Mouse (Mus musculus) heart, embryonic 16.5 days (tissue): ENCODE results near the gene Wdr89. TPM values are rescaled to one million over a fixed set of nuclear protein-coding genes. Genes with fewer than 3 reads are reported as not detected.

Source experiments
- ATAC-seq: fragments of 200-750 bp; cut with Nextera tagmentation; replicated peaks from 2 replicates; pipeline ENCODE4 v1.8.0; 2017; ENCODE audit warnings: moderate number of reproducible peaks; ENCODE audit not compliant: insufficient read depth, low FRiP score; ENCODE audit errors: extremely low read depth
- H3K27ac ChIP-seq: fragments of 300-500 bp; sonication (generic); 2 replicates; pipeline ENCODE4 v1.5.1; 2014; ENCODE audit warnings: mild to moderate bottlenecking, low read length, control low read depth, moderate library complexity
- H3K27me3 ChIP-seq: fragments of 300-500 bp; sonication (generic); 2 replicates; pipeline ENCODE4 v1.6.1; 2014; ENCODE audit warnings: low read length, mixed read lengths; ENCODE audit not compliant: control insufficient read depth, insufficient read depth
- H3K36me3 ChIP-seq: fragments of 300-500 bp; sonication (generic); 2 replicates; pipeline ENCODE4 v1.6.1; 2014; ENCODE audit not compliant: control insufficient read depth, insufficient read depth
- H3K4me1 ChIP-seq: fragments of 300-500 bp; sonication (generic); 2 replicates; pipeline ENCODE4 v1.6.1; 2014; ENCODE audit warnings: low read length, mixed read lengths; ENCODE audit not compliant: control insufficient read depth, insufficient read depth
- H3K4me2 ChIP-seq: fragments of 300-500 bp; sonication (generic); 2 replicates; pipeline ENCODE4 v1.6.1; 2014; ENCODE audit warnings: low read depth, mild to moderate bottlenecking, control low read depth, low read length
- H3K4me3 ChIP-seq: fragments of 300-500 bp; sonication (generic); 2 replicates; pipeline ENCODE4 v1.5.1; 2014; ENCODE audit warnings: mild to moderate bottlenecking, control low read depth, low read length
- H3K9ac ChIP-seq: fragments of 300-500 bp; sonication (generic); 2 replicates; pipeline ENCODE4 v1.6.1; 2014; ENCODE audit warnings: low read length, control low read depth
- H3K9me3 ChIP-seq: fragments of 300-500 bp; sonication (generic); replicated peaks from 2 replicates; pipeline ENCODE4 v1.6.1; 2016; ENCODE audit warnings: low read length; ENCODE audit not compliant: control insufficient read depth
- WGBS: fragments of 180-500 bp; shearing (Covaris S2); extraction: QIAGEN DNeasy Blood & Tissue Kit; methylation state at CpG from one replicate; pipeline ENCODE4 v1.1.7; 2014; 5-methylcytosine and 5-hydroxymethylcytosine counted together
- polyA plus RNA-seq: library from polyadenylated mRNA; unstranded; fragments of >200 nt; fragmentation: Nextera tagmentation; extraction: Ambion mirVana; gene quantifications from 2 replicates; pipeline ENCODE4 v1.2.1, GENCODE M21; 2015

Gene Wdr89
- polyA plus RNA-seq, 1 experiment from 2014 or later: 10.9 TPM

- WGBS: 59% methylated on average over 3 of the region's 3 CpGs
- no peak overlapping the region for H3K9ac ChIP-seq
- 0 out of 2 replicates have a peak, but pooled peaks have one; percentile 37 for ATAC-seq
- H3K27me3 ChIP-seq: no peaks in the 10 kb centered on the region
- H3K9me3 ChIP-seq: no peaks in the 10 kb centered on the region; the same call in 1 of the 2 replicates
- no peaks in the 10 kb centered on the region for H3K36me3 ChIP-seq
- H3K4me1 ChIP-seq: peaks cover 3% of the 10 kb centered on the region; the same call in 1 of the 2 replicates
- H3K4me2 ChIP-seq: peak overlapping the region; percentile 56
- H3K27ac ChIP-seq: no peak overlapping the region
- H3K4me3 ChIP-seq: no peak overlapping the region
Measured at GRCm38 (mm10) chr12:75615556-75615955, 53.8 kb downstream of the Wdr89 start.

- Histone ChIP-seq H3K9me3 (no peaks in the 10 kb centered on the region), H3K36me3 (no peaks in the 10 kb centered on the region), H3K27me3 (no peaks in the 10 kb centered on the region), H3K27ac (no peak overlapping the region), H3K4me2 (no peak overlapping the region), H3K9ac (no peak overlapping the region), H3K4me1 (peaks cover 3% of the 10 kb centered on the region; the same call in 1 of the 2 replicates), H3K4me3 (no peak overlapping the region)
- WGBS: 71% methylated on average over 7 of the region's 7 CpGs
- ATAC-seq: no peak
Measured at GRCm38 (mm10) chr12:75612711-75613110, 56.6 kb downstream of the Wdr89 start.

GRCm38 (mm10) chr12:75599490-75599889 is 69.8 kb downstream of the Wdr89 start:
- Histone ChIP-seq H3K27ac (no peak overlapping the region), H3K4me3 (no peak overlapping the region), H3K27me3 (no peaks in the 10 kb centered on the region), H3K36me3 (no peaks in the 10 kb centered on the region), H3K4me2 (no peak overlapping the region), H3K4me1 (peaks cover 3% of the 10 kb centered on the region; the same call in 1 of the 2 replicates), H3K9me3 (no peaks in the 10 kb centered on the region), H3K9ac (no peak overlapping the region)
- ATAC-seq: no peak
- 23% methylated on average over 4 of the region's 4 CpGs for WGBS

GRCm38 (mm10) chr12:75598988-75599387 is 70.3 kb downstream of the Wdr89 start:
- no peak for ATAC-seq

GRCm38 (mm10) chr12:75597707-75598106 is 71.6 kb downstream of the Wdr89 start:
- H3K4me2 ChIP-seq: no peak overlapping the region
- H3K9me3 ChIP-seq: no peaks in the 10 kb centered on the region
- H3K36me3 ChIP-seq: peaks cover 4% of the 10 kb centered on the region; the same call in 1 of the 2 replicates
- no peak overlapping the region for H3K27ac ChIP-seq
- H3K27me3 ChIP-seq: no peaks in the 10 kb centered on the region
- no peak overlapping the region for H3K4me3 ChIP-seq
- H3K4me1 ChIP-seq: peaks cover 12% of the 10 kb centered on the region
- no peak for ATAC-seq
- H3K9ac ChIP-seq: no peak overlapping the region
- 79% methylated on average over 4 of the region's 4 CpGs for WGBS

More at GRCm38 (mm10) chr12:75598988-75599387, 70.3 kb downstream of the Wdr89 start:
- peaks cover 6% of the 10 kb centered on the region for H3K4me1 ChIP-seq
- H3K27me3 ChIP-seq: no peaks in the 10 kb centered on the region
- H3K36me3 ChIP-seq: no peaks in the 10 kb centered on the region
- H3K4me2 ChIP-seq: no peak overlapping the region
- no peak overlapping the region for H3K27ac ChIP-seq
- H3K9ac ChIP-seq: no peak overlapping the region
- H3K9me3 ChIP-seq: no peaks in the 10 kb centered on the region
- WGBS: 60% methylated on average over 4 of the region's 4 CpGs
- no peak overlapping the region for H3K4me3 ChIP-seq

GRCm38 (mm10) chr12:75596154-75597002 is 73.0 kb downstream of the Wdr89 start, which contains the start of gene Ppp2r5e:
TSS of gene Ppp2r5e (minus strand) at chr12:75596245.
- under 1% methylated on average over 72 of the region's 72 CpGs for WGBS

GRCm38 (mm10) chr12:75595291-75596153 is 73.8 kb downstream of the Wdr89 start:
- peak overlapping the region; percentile 94 for H3K9ac ChIP-seq
- H3K36me3 ChIP-seq: peaks cover 11% of the 10 kb centered on the region
- no peaks in the 10 kb centered on the region for H3K9me3 ChIP-seq
- peak overlapping the region; percentile 95 for H3K4me2 ChIP-seq
- H3K4me3 ChIP-seq: peak overlapping the region; percentile 99
- under 1% methylated on average over 76 of the region's 97 CpGs for WGBS
- ATAC-seq: peak; percentile 31
- H3K4me1 ChIP-seq: peaks cover 12% of the 10 kb centered on the region
- peak overlapping the region; percentile 97 for H3K27ac ChIP-seq
- H3K27me3 ChIP-seq: no peaks in the 10 kb centered on the region

More at GRCm38 (mm10) chr12:75596154-75597002, 73.0 kb downstream of the Wdr89 start, which contains the start of gene Ppp2r5e:
- H3K9ac ChIP-seq: peak within 1 kb of the TSS; percentile 94
- H3K4me1 ChIP-seq: peaks cover 12% of the 10 kb centered on the region
- H3K4me3 ChIP-seq: peak within 1 kb of the TSS; percentile 99
- peak within 1 kb of the TSS; percentile 97 for H3K27ac ChIP-seq
- ATAC-seq: peak; percentile 98
- peaks cover 10% of the 10 kb centered on the region for H3K36me3 ChIP-seq
- peak within 1 kb of the TSS; percentile 95 for H3K4me2 ChIP-seq
- H3K9me3 ChIP-seq: no peaks in the 10 kb centered on the region
- H3K27me3 ChIP-seq: no peaks in the 10 kb centered on the region

GRCm38 (mm10) chr12:75594404-75594803 is 74.9 kb downstream of the Wdr89 start:
- peaks cover 12% of the 10 kb centered on the region for H3K4me1 ChIP-seq
- H3K4me3 ChIP-seq: peak overlapping the region; percentile 42
- H3K4me2 ChIP-seq: peak overlapping the region; percentile 95
- H3K27me3 ChIP-seq: no peaks in the 10 kb centered on the region
- WGBS: 43% methylated on average over 5 of the region's 5 CpGs
- no peak for ATAC-seq
- no peak overlapping the region for H3K27ac ChIP-seq
- no peaks in the 10 kb centered on the region for H3K9me3 ChIP-seq
- peaks cover 16% of the 10 kb centered on the region for H3K36me3 ChIP-seq
- peak overlapping the region; percentile 59 for H3K9ac ChIP-seq
